Mouse (Mus musculus) brain, embryonic 14.5 days (tissue): ENCODE data around the gene Gm38392.
A peak's percentile ranks its signal among the peaks of the same experiment; 100 is the strongest.

ENCODE experiments used
- CTCF ChIP-seq: fragments of 200-500 bp; IDR thresholded peaks from 2 replicates; pipeline ENCODE4 v1.5.1; 2012; ENCODE audit warnings: inconsistent platforms, mild to moderate bottlenecking, moderate library complexity, borderline replicate concordance; ENCODE audit not compliant: insufficient read depth, insufficient read length; ENCODE audit errors: extremely low read depth
- POLR2A ChIP-seq: fragments of 200-500 bp; IDR thresholded peaks from 2 replicates; pipeline ENCODE4 v1.6.1; 2012; ENCODE audit warnings: mild to moderate bottlenecking, inconsistent platforms, borderline replicate concordance; ENCODE audit not compliant: poor library complexity, insufficient read depth, insufficient read length, severe bottlenecking; ENCODE audit errors: extremely low read depth

GRCm38 (mm10) chr3:88242531-88242930, 44.5 kb downstream of the Gm38392 start:
- peak; percentile 93 for TF ChIP-seq CTCF
- TF ChIP-seq POLR2A = no peak
